In genomic region chr12:80407824-80408223, GRCm38 (mm10) we compare ENCODE assay signal across 9 mouse cellular contexts. TPM values are rescaled to one million over a fixed set of nuclear protein-coding genes. Genes with fewer than 3 reads are reported as not detected.
DNase-seq lines count a peak whose midpoint lies in the region; ATAC-seq and TF ChIP-seq lines count a peak whose summit lies in the region.
"Had no signal": no experiment of that assay in that cellular context is flagged by ENCODE, and none has a peak within 500 bp of the region (broad histone marks: within the 10 kb centered on the region; RNA-seq: fewer than 3 reads in every experiment).

No protein-coding gene starts in this region.

- H3K27ac ChIP-seq in gastrocnemius, adult 2 months: no peak overlapping the region
- H3K27ac ChIP-seq in neural tube, embryonic 15.5 days (replicated peaks): no peak overlapping the region
- H3K27ac ChIP-seq: limb, embryonic 15.5 days had no signal

- no peaks in the 10 kb centered on the region for H3K27me3 ChIP-seq in neural tube, embryonic 15.5 days (replicated peaks)
- no peaks in the 10 kb centered on the region for H3K27me3 ChIP-seq in splenic B cell, adult 2 months (ENCODE audit: control insufficient read depth, insufficient read depth, low read length, poor library complexity, severe bottlenecking)
- H3K27me3 ChIP-seq: limb, embryonic 15.5 days had no signal

- peak; percentile 56 for TF ChIP-seq CTCF in gastrocnemius, adult 2 months (IDR thresholded peaks at IDR 0.05)

- no peak overlapping the region for H3K4me2 ChIP-seq in neural tube, embryonic 15.5 days
- H3K4me2 ChIP-seq: limb, embryonic 15.5 days had no signal

- H3K4me1 ChIP-seq in neural tube, embryonic 15.5 days: no peaks in the 10 kb centered on the region
- H3K4me1 ChIP-seq: limb, embryonic 15.5 days had no signal

- WGBS in neural tube, embryonic 15.5 days: 61% methylated on average over 3 of the region's 3 CpGs

- no peak overlapping the region for H3K4me3 ChIP-seq in gastrocnemius, adult 2 months
- H3K4me3 ChIP-seq in neural tube, embryonic 15.5 days (replicated peaks): no peak overlapping the region
- H3K4me3 ChIP-seq: limb, embryonic 15.5 days had no signal

- no peak overlapping the region for H3K9ac ChIP-seq in neural tube, embryonic 15.5 days (replicated peaks)
- H3K9ac ChIP-seq: limb, embryonic 15.5 days had no signal

- DNase-seq in gastrocnemius, adult 2 months: no peak
- no peak for DNase-seq in gastrocnemius, postnatal 25 days
- peak; percentile 26 for DNase-seq in neural tube, embryonic 10.5 days (ENCODE audit: extremely low spot score, low spot score)
- peak; percentile 73 for DNase-seq in embryo, embryonic 10 days (ENCODE audit: low spot score)
- DNase-seq in lung, adult 18-20 months: peak; percentile 17 to 33
- DNase-seq in splenic B cell, adult 2 months (ENCODE audit: low read depth, low spot score): peak; percentile 72
- no peak for DNase-seq in urinary bladder, postnatal 10 days (ENCODE audit: low spot score)

- H3K36me3 ChIP-seq in neural tube, embryonic 15.5 days: peaks cover 23% of the 10 kb centered on the region
- H3K36me3 ChIP-seq in splenic B cell, adult 2 months (ENCODE audit: control insufficient read depth, insufficient read depth, low read length, poor library complexity, severe bottlenecking): no peaks in the 10 kb centered on the region; the same call in none of the 2 replicates

- ATAC-seq in neural tube, embryonic 15.5 days (ENCODE audit: low FRiP score): no peak

- intact Hi-C loops in gastrocnemius, adult 2 months (cut with DNase I): loop anchor here (2.0 kb wide), 1 partner anchor 29 kb away; the partner anchor contains the start of gene Dcaf5

- no peaks in the 10 kb centered on the region for H3K9me3 ChIP-seq in neural tube, embryonic 15.5 days (replicated peaks)
- H3K9me3 ChIP-seq: limb, embryonic 15.5 days had no signal

RNA-seq across cellular contexts. Expression of gene Dcaf5, which starts 28.6 kb away (rescaled TPM):
- total RNA-seq in gastrocnemius, adult 2 months (2021): 10 to 100 TPM; 39.4 to 50.8 TPM
- total RNA-seq in gastrocnemius, postnatal 25 days (2021): 10 to 100 TPM; 30.5 to 30.6 TPM
- 20.2 and 20.6 TPM in 2 replicates for polyA plus RNA-seq in neural tube, embryonic 15.5 days (2015; fragmentation: Nextera tagmentation; extraction: Ambion mirVana)

RNA-seq across cellular contexts. Expression of gene Exd2, which starts 55.1 kb away (rescaled TPM):
- total RNA-seq in gastrocnemius, adult 2 months (2021): 10 to 100 TPM; 35.0 to 46.8 TPM
- 10 to 100 TPM; 34.1 to 39.5 TPM for total RNA-seq in gastrocnemius, postnatal 25 days (2021)
- polyA plus RNA-seq in neural tube, embryonic 15.5 days (2015; fragmentation: Nextera tagmentation; extraction: Ambion mirVana): 43.4 and 50.1 TPM in 2 replicates

Comparison
In these comparisons a context has a peak if more than half of its experiments do, and no peak if none do; other contexts are left out.
1. DNase-seq: peak in neural tube, embryonic 10.5 days (single experiment), embryo, embryonic 10 days (single experiment), lung, adult 18-20 months (2 of 2) and splenic B cell, adult 2 months (single experiment); none in gastrocnemius, adult 2 months (single experiment), gastrocnemius, postnatal 25 days (single experiment) and urinary bladder, postnatal 10 days (single experiment).